Mouse (Mus musculus): Measurements from ENCODE around the gene Sertad3.

- TF ChIP-seq POLR2A (IDR thresholded peaks at IDR 0.05; ENCODE audit: insufficient read depth, low read depth, low read length) (no peak; the same call in 1 of the 2 replicates), CTCF (IDR thresholded peaks at IDR 0.05; ENCODE audit: insufficient read depth, low read depth, low read length) (peak; percentile 36; the same call in 1 of the 2 replicates)
Observed at GRCm38 (mm10) chr7:27507711-27508647, 34.4 kb downstream of the Sertad3 start.

All from olfactory bulb, adult 2 months (tissue).